Mouse (Mus musculus) liver, adult 2 months (tissue): ENCODE results near the gene Mdm4.

Experiments
- CTCF ChIP-seq: fragments of 200-500 bp; IDR thresholded peaks from 2 replicates; pipeline ENCODE4 v1.5.1; 2011; ENCODE audit warnings: low read depth, low read length, control low read depth
- POLR2A ChIP-seq: fragments of 200-500 bp; IDR thresholded peaks from 2 replicates; pipeline ENCODE4 v1.6.1; 2011; ENCODE audit warnings: low read length, control low read depth; ENCODE audit not compliant: insufficient read depth; ENCODE audit errors: extremely low read depth

DNA sequence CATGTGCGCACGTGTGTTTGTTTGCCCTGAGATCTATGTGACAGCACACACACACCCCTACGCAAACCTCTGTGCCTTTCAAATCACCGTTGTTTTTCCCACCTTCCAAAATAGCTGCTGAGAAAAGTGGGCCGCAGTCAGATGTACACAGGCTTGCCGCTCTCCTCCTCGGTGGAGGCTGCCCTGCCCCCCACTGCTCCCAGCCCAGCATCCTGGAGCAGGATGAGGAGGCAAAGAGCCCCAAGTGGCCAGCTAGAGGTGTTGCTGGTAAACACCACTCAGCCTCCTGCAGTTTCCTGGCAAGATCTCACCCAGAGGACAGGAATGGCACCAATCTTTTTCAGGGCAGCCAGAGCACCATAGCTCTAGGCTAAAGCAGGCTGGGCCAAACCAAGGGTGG is 95.5 kb downstream of the Mdm4 start:
- no peak for TF ChIP-seq CTCF
- no peak for TF ChIP-seq POLR2A
